ENCODE assay signal across 9 mouse cellular contexts in genomic region chr5:74173162-74173844, GRCm38 (mm10). TPM values are rescaled to one million over a fixed set of nuclear protein-coding genes. Genes with fewer than 3 reads are reported as not detected.
DNase-seq lines count a peak whose midpoint lies in the region; ATAC-seq and TF ChIP-seq lines count a peak whose summit lies in the region.
"Had no signal": no experiment of that assay in that cellular context is flagged by ENCODE, and none has a peak within 500 bp of the region (broad histone marks: within the 10 kb centered on the region; RNA-seq: fewer than 3 reads in every experiment).

No protein-coding gene starts in this region.

- TF ChIP-seq EP300 in heart, adult 2 months (IDR thresholded peaks at IDR 0.05; ENCODE audit: insufficient read depth, low read depth, low read length) = 0 out of 2 replicates have a peak, but pooled peaks have one; percentile 23

- no peak for TF ChIP-seq CTCF in E14TG2a.4 (conservative IDR thresholded peaks at IDR 0.05; ENCODE audit: low read length)
- no peak for TF ChIP-seq CTCF in heart, adult 2 months (IDR thresholded peaks at IDR 0.05)

- no peak for TF ChIP-seq POLR2A in heart, adult 2 months (IDR thresholded peaks at IDR 0.05; ENCODE audit: insufficient read depth, low read depth, low read length)

- WGBS in heart, adult 2 months = 42% methylated on average over 18 of the region's 18 CpGs
- 72% methylated on average over 18 of the region's 18 CpGs for WGBS in intestine, embryonic 16.5 days

- H3K27ac ChIP-seq in heart, adult 2 months = peak overlapping the region; percentile 57
- 0 out of 2 replicates have a peak overlapping the region, but pooled peaks have one; percentile 12 for H3K27ac ChIP-seq in intestine, embryonic 16.5 days (ENCODE audit: low read length)
- H3K27ac ChIP-seq: liver, embryonic 13.5 days had no signal

- H3K4me3 ChIP-seq in E14TG2a.4 (replicated peaks; ENCODE audit: low read length) = 0 out of 2 replicates have a peak overlapping the region, but pooled peaks have one; percentile 17
- H3K4me3 ChIP-seq in heart, adult 2 months = no peak overlapping the region; the same call in 1 of the 2 replicates
- no peak overlapping the region for H3K4me3 ChIP-seq in intestine, embryonic 16.5 days (ENCODE audit: low read length)
- H3K4me3 ChIP-seq: erythroblast, embryonic 14.5 days; liver, embryonic 13.5 days had no signal

- intact Hi-C loops in heart, adult 2 months (cut with DNase I) = loop anchor here (2.0 kb wide), 1 partner anchor 47 kb away; no protein-coding TSS in a partner anchor

- H3K36me3 ChIP-seq in E14TG2a.4 (ENCODE audit: insufficient read depth, low read length) = no peaks in the 10 kb centered on the region
- no peaks in the 10 kb centered on the region for H3K36me3 ChIP-seq in heart, adult 2 months (ENCODE audit: control insufficient read depth, insufficient read depth, low read length)
- H3K36me3 ChIP-seq in intestine, embryonic 16.5 days (ENCODE audit: control insufficient read depth, insufficient read depth, low read length) = no peaks in the 10 kb centered on the region
- H3K36me3 ChIP-seq: liver, embryonic 13.5 days had no signal

- DNase-seq in ZHBTc4 (ENCODE audit: low read depth, low spot score) = peak; percentile 15
- peak; percentile 26 to 51 for DNase-seq in heart, adult 2 months
- no peak for DNase-seq in thymus, postnatal 10 days (ENCODE audit: low spot score in 2 of 2)
- DNase-seq in thymus, postnatal 0 days (ENCODE audit: low spot score) = no peak
- DNase-seq in frontal cortex, postnatal 14 days (ENCODE audit: low spot score in 2 of 2) = no peak
- DNase-seq: liver, embryonic 13.5 days had no signal

- no peak overlapping the region for H3K4me2 ChIP-seq in intestine, embryonic 16.5 days (ENCODE audit: low read depth, low read length)
- H3K4me2 ChIP-seq: liver, embryonic 13.5 days had no signal

- peaks cover 17% of the 10 kb centered on the region for H3K4me1 ChIP-seq in E14TG2a.4 (replicated peaks; ENCODE audit: low read depth, low read length)
- peaks cover 10% of the 10 kb centered on the region for H3K4me1 ChIP-seq in heart, adult 2 months (ENCODE audit: control insufficient read depth, insufficient read depth, low read length)
- peaks cover 23% of the 10 kb centered on the region for H3K4me1 ChIP-seq in intestine, embryonic 16.5 days (ENCODE audit: control insufficient read depth, insufficient read depth, low read length)

- no peaks in the 10 kb centered on the region for H3K9me3 ChIP-seq in E14TG2a.4 (ENCODE audit: low read length)
- no peaks in the 10 kb centered on the region for H3K9me3 ChIP-seq in intestine, embryonic 16.5 days (ENCODE audit: control insufficient read depth, low read length)
- H3K9me3 ChIP-seq: liver, embryonic 13.5 days had no signal

- H3K9ac ChIP-seq in heart, adult 2 months (ENCODE audit: low read depth, low read length) = no peak overlapping the region
- no peak overlapping the region for H3K9ac ChIP-seq in intestine, embryonic 16.5 days (ENCODE audit: low read depth, low read length)
- H3K9ac ChIP-seq: liver, embryonic 13.5 days had no signal

- ATAC-seq in intestine, embryonic 16.5 days = peak; percentile 41

- H3K27me3 ChIP-seq in E14TG2a.4 (ENCODE audit: insufficient read depth, low read length) = no peaks in the 10 kb centered on the region
- H3K27me3 ChIP-seq in heart, adult 2 months (ENCODE audit: control insufficient read depth, insufficient read depth, low read length) = no peaks in the 10 kb centered on the region
- no peaks in the 10 kb centered on the region for H3K27me3 ChIP-seq in intestine, embryonic 16.5 days (replicated peaks; ENCODE audit: control insufficient read depth, insufficient read depth, low read length)

- H3K79me2 ChIP-seq in heart, adult 2 months (replicated peaks; ENCODE audit: control insufficient read depth, insufficient read depth, low read length) = no peaks in the 10 kb centered on the region

RNA-seq across cellular contexts. Expression of gene Rasl11b, which starts 21.8 kb away (rescaled TPM):
- 10 to 100 TPM; 27.8 to 28.9 TPM for total RNA-seq in heart, adult 2 months (2021)
- 31.3 and 44.4 TPM in 2 replicates for polyA plus RNA-seq in heart, adult 2 months (2012; rRNA removed)
- 31.5 and 37.6 TPM in 2 replicates for polyA plus RNA-seq in intestine, embryonic 16.5 days (2015; fragmentation: Nextera tagmentation; extraction: Ambion mirVana)
- polyA plus RNA-seq in thymus, postnatal 0 days (2015; fragmentation: Nextera tagmentation; extraction: Ambion mirVana) = 26.8 and 28.6 TPM in 2 replicates
- polyA plus RNA-seq: erythroblast, embryonic 14.5 days had no signal

Comparison
In these comparisons a context has a peak if more than half of its experiments do, and no peak if none do; other contexts are left out.
1. DNase-seq: peak in ZHBTc4 (single experiment) and heart, adult 2 months (2 of 2); none in thymus, postnatal 10 days (0 of 2), thymus, postnatal 0 days (single experiment) and frontal cortex, postnatal 14 days (0 of 2).